Mouse (Mus musculus) thymus, adult 2 months (tissue): ENCODE measurements around the gene Kif5c. TPM values are rescaled to one million over a fixed set of nuclear protein-coding genes. Genes with fewer than 3 reads are reported as not detected.

Experiments used
- DNase-seq: peaks from one replicate; pipeline ENCODE4 v3.0.0; 2021
- H3K27ac ChIP-seq: fragments of 200-500 bp; 2 replicates; pipeline ENCODE4 v1.5.1; 2012; ENCODE audit warnings: low read length, control low read depth; ENCODE audit not compliant: control insufficient read depth, insufficient read depth
- H3K27me3 ChIP-seq: fragments of 200-500 bp; 2 replicates; pipeline ENCODE4 v1.6.1; 2012; ENCODE audit warnings: mild to moderate bottlenecking, low read length, moderate library complexity, mixed read lengths; ENCODE audit not compliant: control insufficient read depth, insufficient read depth
- H3K36me3 ChIP-seq: fragments of 200-500 bp; 2 replicates; pipeline ENCODE4 v1.6.1; 2012; ENCODE audit warnings: mild to moderate bottlenecking, low read length, moderate library complexity; ENCODE audit not compliant: control insufficient read depth, insufficient read depth
- H3K4me1 ChIP-seq: fragments of 200-500 bp; replicated peaks from 2 replicates; pipeline ENCODE4 v1.6.1; 2012; ENCODE audit warnings: low read length; ENCODE audit not compliant: control insufficient read depth, insufficient read depth
- H3K4me3 ChIP-seq: fragments of 200-500 bp; 2 replicates; pipeline ENCODE4 v1.5.1; 2012; ENCODE audit warnings: mild to moderate bottlenecking, low read length, control low read depth, moderate library complexity; ENCODE audit not compliant: control insufficient read depth, insufficient read depth
- CTCF ChIP-seq: fragments of 200-500 bp; IDR thresholded peaks from 2 replicates; pipeline ENCODE4 v1.5.1; 2012; ENCODE audit warnings: mild to moderate bottlenecking, control low read depth, low read length, moderate library complexity, borderline replicate concordance; ENCODE audit not compliant: control insufficient read depth, poor library complexity, insufficient read depth; ENCODE audit errors: extremely low read depth
- POLR2A ChIP-seq: fragments of 200-500 bp; IDR thresholded peaks from 2 replicates; pipeline ENCODE4 v1.6.1; 2012; ENCODE audit warnings: mild to moderate bottlenecking, low read length, control low read depth, moderate library complexity; ENCODE audit not compliant: control insufficient read depth, poor library complexity, insufficient read depth; ENCODE audit errors: extremely low read depth
- WGBS: fragments of 180-500 bp; shearing (Covaris S2); methylation state at CpG from one replicate; pipeline ENCODE4 v1.1.7; 2018; 5-methylcytosine and 5-hydroxymethylcytosine counted together
- polyA plus RNA-seq: library from polyadenylated mRNA; depleted of rRNA; stranded (reverse); fragments of >200 nt; gene quantifications from 2 replicates; pipeline ENCODE4 v1.2.3, GENCODE M21; 2012; rRNA removed

Kif5c gene
- polyA plus RNA-seq, 1 experiment: 0.40 TPM

- no peak for TF ChIP-seq POLR2A
- TF ChIP-seq CTCF: no peak
- no peaks in the 10 kb centered on the region for H3K27me3 ChIP-seq
These were observed 197.5 kb downstream of the Kif5c start for GRCm38 (mm10) chr2:49816549-49816948.

GRCm38 (mm10) chr2:49817151-49817550 is 198.1 kb downstream of the Kif5c start:
- Histone ChIP-seq H3K27me3 (no peaks in the 10 kb centered on the region), H3K4me3 (no peak overlapping the region), H3K36me3 (no peaks in the 10 kb centered on the region), H3K4me1 (peaks cover 19% of the 10 kb centered on the region), H3K27ac (no peak overlapping the region)
- 8% methylated on average over 3 of the region's 3 CpGs for WGBS
- TF ChIP-seq POLR2A (no peak), CTCF (no peak)
- DNase-seq: peak; percentile 26

More at GRCm38 (mm10) chr2:49816549-49816948, 197.5 kb downstream of the Kif5c start:
- no peak for DNase-seq
- Histone ChIP-seq H3K4me1 (peaks cover 19% of the 10 kb centered on the region), H3K36me3 (no peaks in the 10 kb centered on the region), H3K27ac (no peak overlapping the region), H3K4me3 (no peak overlapping the region)
- 93% methylated on average over 5 of the region's 5 CpGs for WGBS

- Histone ChIP-seq H3K4me1 (peaks cover 18% of the 10 kb centered on the region), H3K27me3 (no peaks in the 10 kb centered on the region), H3K4me3 (no peak overlapping the region), H3K27ac (no peak overlapping the region), H3K36me3 (no peaks in the 10 kb centered on the region)
- no peak for DNase-seq
- TF ChIP-seq CTCF (no peak), POLR2A (no peak)
- WGBS: 95% methylated on average over 5 of the region's 5 CpGs
These were observed 199.0 kb downstream of the Kif5c start for GRCm38 (mm10) chr2:49818126-49818525.

- no peak for DNase-seq
- Histone ChIP-seq H3K36me3 (no peaks in the 10 kb centered on the region), H3K4me1 (peaks cover 5% of the 10 kb centered on the region), H3K27ac (no peak overlapping the region), H3K4me3 (no peak overlapping the region), H3K27me3 (no peaks in the 10 kb centered on the region)
- no peak for TF ChIP-seq POLR2A
- no peak for TF ChIP-seq CTCF
- WGBS: 96% methylated on average over 1 of the region's 1 CpGs
These were observed 203.2 kb downstream of the Kif5c start for GRCm38 (mm10) chr2:49822312-49822711.

Other genes with a start within 250 kb of the Kif5c start
- 13.4 and 14.0 TPM in 2 replicates for gene Epc2, start 167.8 kb upstream of the Kif5c start, polyA plus RNA-seq
- 5.8 and 6.0 TPM in 2 replicates for gene Lypd6b, start 168.4 kb downstream of the Kif5c start, polyA plus RNA-seq